Mouse (Mus musculus): ENCODE measurements around the gene St6galnac3. TPM values are rescaled to one million over a fixed set of nuclear protein-coding genes. Genes with fewer than 3 reads are reported as not detected.

Gene St6galnac3
- total RNA-seq, 2 experiments from 2014 or later = 1.3 to 2.6 TPM

DNA sequence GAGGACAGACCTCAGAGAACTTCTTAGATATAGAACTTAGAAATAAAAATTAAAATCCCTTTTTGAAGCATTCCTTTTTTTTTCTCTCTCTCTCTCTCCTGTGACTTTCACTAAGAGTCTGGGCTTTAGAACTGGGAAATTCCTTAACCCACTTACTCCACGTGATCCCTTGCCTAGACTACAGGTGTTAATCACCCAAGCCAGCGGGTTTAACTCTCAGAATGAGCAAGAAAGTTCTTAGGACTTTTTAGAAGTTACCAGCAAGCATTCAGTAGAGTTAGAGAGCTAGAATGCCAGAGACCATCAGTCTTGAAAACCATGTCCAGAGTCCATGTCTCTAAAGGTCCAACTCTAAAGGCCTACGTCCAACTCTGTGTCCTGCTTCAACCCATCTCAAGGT is 23.3 kb upstream of the St6galnac3 start:
- no peak overlapping the region for H3K27ac ChIP-seq
- intact Hi-C loops (cut with DNase I) = no loop called here
- no peak for TF ChIP-seq CTCF (IDR thresholded peaks at IDR 0.05)
- no peak overlapping the region for H3K4me3 ChIP-seq
- no peak for DNase-seq

DNA sequence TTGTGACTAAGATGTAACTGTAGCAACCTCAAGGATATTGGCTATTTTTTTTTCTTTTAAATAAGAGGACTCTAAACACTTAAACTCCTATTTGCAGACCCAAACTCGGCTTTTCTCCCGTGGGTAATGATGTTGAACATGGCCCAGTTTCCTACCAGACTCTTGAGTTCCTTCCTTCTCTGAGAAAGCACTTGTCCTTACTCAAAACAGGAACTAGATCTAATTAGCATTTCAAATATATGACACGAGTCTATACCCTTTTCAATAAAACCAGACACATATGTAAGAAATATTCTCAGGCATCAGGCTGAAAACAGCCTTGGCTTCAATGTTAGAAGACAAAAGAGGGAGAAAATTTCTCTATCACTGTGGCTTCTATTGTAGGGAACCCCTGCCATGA is 20.1 kb upstream of the St6galnac3 start:
- DNase-seq = no peak
- no peak overlapping the region for H3K27ac ChIP-seq
- intact Hi-C loops (cut with DNase I) = no loop called here
- no peak overlapping the region for H3K4me3 ChIP-seq
- no peak for TF ChIP-seq CTCF (IDR thresholded peaks at IDR 0.05)

DNA sequence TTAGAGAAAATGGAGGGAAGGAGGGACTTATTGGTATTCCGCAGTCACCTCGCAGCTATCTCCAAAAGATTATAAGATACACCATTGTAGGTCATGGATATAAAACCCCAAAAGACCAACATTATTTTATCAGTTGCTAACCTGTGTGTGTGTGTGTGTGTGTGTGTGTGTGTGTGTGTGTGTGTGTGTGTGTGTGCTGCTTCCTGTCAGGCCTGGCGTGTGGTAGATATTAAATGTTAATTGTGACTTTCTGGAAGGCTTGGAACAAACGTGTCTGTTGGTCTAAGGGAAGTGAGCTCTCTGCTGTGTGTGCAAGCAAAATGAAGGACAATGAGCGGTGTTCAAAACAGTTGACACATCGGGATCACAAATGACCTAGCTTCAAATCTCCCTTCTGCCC is 19.5 kb upstream of the St6galnac3 start:
- no peak for TF ChIP-seq CTCF (IDR thresholded peaks at IDR 0.05)
- H3K4me3 ChIP-seq = no peak overlapping the region
- intact Hi-C loops (cut with DNase I) = no loop called here
- DNase-seq = no peak
- no peak overlapping the region for H3K27ac ChIP-seq

GRCm38 (mm10) chr3:153741800-153742199 is 16.8 kb upstream of the St6galnac3 start:
- DNase-seq = no peak
- intact Hi-C loops (cut with DNase I) = no loop called here
- Histone ChIP-seq H3K4me3 (no peak overlapping the region), H3K27ac (no peak overlapping the region)
- no peak for TF ChIP-seq CTCF (IDR thresholded peaks at IDR 0.05)

DNA sequence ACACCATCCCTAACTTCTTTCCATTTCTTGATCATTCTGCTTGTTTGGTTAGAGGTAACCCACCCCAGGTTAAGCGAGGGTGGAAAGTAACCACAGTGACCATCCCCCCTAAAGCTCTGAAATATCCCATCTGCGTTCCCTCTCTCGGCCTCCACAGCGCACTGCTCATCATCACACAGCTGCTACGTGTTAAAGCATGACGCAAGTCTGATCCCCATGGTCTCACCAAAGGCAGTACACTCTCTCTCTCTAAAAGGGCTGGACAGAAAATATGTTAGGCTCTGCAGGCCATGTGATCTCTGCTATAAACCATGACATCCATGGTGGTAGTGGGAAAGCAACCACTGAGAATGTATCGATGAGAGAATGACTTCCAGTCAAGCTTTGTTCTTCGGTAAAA is 14.4 kb upstream of the St6galnac3 start:
- H3K27ac ChIP-seq = no peak overlapping the region
- TF ChIP-seq CTCF (IDR thresholded peaks at IDR 0.05) = no peak
- intact Hi-C loops (cut with DNase I) = no loop called here
- H3K4me3 ChIP-seq = no peak overlapping the region
- DNase-seq = no peak

DNA sequence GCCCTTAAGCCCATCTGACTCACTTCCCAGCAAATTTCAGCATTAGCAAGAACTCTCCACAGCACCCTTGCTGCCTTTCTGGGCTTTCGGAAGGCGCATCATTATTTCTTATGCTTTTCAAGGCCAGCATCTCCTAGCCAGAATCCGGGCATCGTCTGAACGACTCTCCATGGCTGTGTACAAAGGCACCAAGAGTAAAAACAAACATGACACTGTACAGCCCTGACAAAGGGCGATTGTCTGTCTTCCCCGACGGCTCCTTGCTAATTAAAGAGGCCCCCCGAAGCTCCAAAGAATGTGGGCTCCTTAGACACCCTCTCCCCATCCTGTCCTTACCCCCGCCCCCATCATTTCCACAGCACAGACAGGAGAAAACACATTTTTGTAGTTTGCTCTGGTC is 13.4 kb upstream of the St6galnac3 start:
- intact Hi-C loops (cut with DNase I) = no loop called here
- H3K4me3 ChIP-seq = no peak overlapping the region
- no peak overlapping the region for H3K27ac ChIP-seq
- TF ChIP-seq CTCF (IDR thresholded peaks at IDR 0.05) = no peak
- no peak for DNase-seq

DNA sequence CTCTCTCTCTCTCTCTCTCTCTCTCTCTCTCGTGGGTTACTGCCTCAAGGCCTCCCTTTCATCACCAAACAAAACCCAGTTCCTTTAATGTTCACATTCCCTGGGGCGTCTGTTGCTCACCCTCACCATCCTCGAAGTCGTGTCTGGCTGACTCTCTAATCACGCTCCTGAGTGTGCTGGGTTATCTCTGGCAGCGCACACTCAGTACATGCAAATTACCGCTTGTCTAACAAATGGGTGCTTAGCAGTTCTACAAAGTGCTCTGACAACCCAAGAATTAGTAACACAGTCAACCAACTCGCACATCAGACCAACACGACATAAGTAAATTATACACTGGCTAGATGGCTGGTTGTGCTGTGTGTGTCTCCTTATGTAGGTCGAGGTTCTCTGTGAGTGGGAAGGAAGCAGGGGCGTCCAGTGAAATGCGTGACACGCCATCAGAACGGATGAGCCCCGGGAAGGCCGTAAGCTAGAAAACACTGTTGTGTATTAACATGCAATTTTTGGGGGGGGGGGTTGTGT is 11.8 kb upstream of the St6galnac3 start:
- no peak for DNase-seq
- intact Hi-C loops (cut with DNase I) = no loop called here
- no peak overlapping the region for H3K27ac ChIP-seq
- TF ChIP-seq CTCF (IDR thresholded peaks at IDR 0.05) = no peak
- no peak overlapping the region for H3K4me3 ChIP-seq

DNA sequence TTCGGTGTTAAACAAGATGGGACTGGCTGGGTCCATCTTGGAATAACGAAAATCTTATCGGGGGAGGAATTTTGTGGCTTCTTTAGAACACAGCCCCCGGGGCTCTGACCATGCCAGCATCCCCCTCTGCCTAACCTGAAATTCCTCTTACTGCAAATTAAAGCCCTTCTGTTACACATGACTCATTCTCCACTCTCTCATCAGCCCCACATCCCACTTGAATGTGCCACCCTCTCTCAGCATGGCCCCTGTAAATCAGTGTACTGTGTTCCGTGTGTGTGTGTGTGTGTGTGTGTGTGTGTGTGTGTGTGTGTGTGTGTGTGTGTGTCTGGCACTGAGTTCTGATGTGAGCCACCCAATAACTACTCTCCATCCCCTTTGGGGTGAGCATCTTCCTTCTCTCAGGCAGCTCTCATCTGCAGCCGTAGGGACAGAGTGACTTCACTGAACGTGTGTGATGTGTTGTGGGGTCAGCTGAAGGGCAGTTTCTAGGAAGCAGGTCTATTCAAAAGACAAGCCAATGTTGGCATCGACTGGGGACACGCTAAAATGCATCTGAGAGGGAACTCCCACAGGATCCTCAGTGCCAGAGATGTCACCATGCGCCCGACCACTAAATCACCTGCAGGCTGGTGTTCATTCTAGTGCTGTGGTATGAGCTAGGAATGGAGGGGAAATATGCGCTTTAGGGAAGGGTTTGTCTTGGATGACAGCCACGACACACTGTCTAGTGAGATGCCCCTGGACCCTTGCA is 11.0 kb upstream of the St6galnac3 start:
- DNase-seq = no peak
- intact Hi-C loops (cut with DNase I) = no loop called here
- H3K27ac ChIP-seq = no peak overlapping the region
- no peak for TF ChIP-seq CTCF (IDR thresholded peaks at IDR 0.05)
- no peak overlapping the region for H3K4me3 ChIP-seq

DNA sequence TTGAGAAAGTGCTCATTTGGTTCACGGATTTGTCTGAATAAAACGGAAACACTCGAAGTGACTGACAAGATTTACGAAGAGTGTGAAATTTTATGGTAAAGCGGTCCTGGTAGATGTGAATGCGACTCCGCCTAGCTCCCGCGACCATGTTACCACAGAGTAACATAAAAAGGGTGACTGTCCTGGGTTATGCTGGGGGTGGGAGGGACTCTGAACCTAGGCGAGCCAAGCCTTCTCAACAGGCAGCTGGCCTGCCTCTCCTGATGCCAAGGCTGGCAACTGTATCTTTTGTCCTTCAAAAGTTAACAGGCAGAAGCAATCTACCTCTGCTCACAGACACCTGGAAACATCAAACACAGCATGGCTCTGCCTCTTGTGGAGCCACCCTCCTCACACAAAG is 9.8 kb upstream of the St6galnac3 start:
- DNase-seq = no peak
- no peak overlapping the region for H3K4me3 ChIP-seq
- TF ChIP-seq CTCF (IDR thresholded peaks at IDR 0.05) = no peak
- H3K27ac ChIP-seq = no peak overlapping the region
- intact Hi-C loops (cut with DNase I) = no loop called here

- no peak for TF ChIP-seq CTCF (IDR thresholded peaks at IDR 0.05)
- no peak overlapping the region for H3K4me3 ChIP-seq
- no peak for DNase-seq
- intact Hi-C loops (cut with DNase I) = no loop called here
- H3K27ac ChIP-seq = no peak overlapping the region
These were observed 8.6 kb upstream of the St6galnac3 start for GRCm38 (mm10) chr3:153733364-153734159.

- H3K4me3 ChIP-seq = no peak overlapping the region
- intact Hi-C loops (cut with DNase I) = no loop called here
- TF ChIP-seq CTCF (IDR thresholded peaks at IDR 0.05) = no peak
- no peak for DNase-seq
- no peak overlapping the region for H3K27ac ChIP-seq
These were observed 7.8 kb upstream of the St6galnac3 start for GRCm38 (mm10) chr3:153732749-153733148.

- H3K4me3 ChIP-seq = no peak overlapping the region
- no peak for TF ChIP-seq CTCF (IDR thresholded peaks at IDR 0.05)
- DNase-seq = no peak
- intact Hi-C loops (cut with DNase I) = no loop called here
- H3K27ac ChIP-seq = no peak overlapping the region
These were observed 7.1 kb upstream of the St6galnac3 start for GRCm38 (mm10) chr3:153732035-153732434.

DNA sequence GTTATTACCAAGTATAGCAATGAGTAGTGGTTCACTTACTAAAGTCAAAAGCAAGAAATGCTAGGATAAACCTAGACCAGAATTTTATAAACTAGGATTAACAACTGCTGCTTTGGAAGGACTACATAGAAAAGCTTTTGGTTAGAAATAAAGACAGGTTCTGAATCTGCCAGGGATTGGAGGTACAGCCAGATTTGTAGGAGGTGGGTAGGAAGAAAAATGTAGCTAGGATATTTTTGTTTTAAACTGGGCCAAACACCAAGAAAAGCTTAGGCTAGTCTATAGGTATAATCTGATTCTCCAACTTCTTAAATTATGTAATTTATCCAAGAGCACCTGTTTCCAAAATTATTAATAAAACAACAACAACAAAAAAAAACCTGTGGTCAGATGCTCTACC is 3.6 kb upstream of the St6galnac3 start:
- intact Hi-C loops (cut with DNase I) = no loop called here
- TF ChIP-seq CTCF (IDR thresholded peaks at IDR 0.05) = no peak
- Histone ChIP-seq H3K4me3 (no peak overlapping the region), H3K27ac (no peak overlapping the region)
- no peak for DNase-seq

All from gastrocnemius, adult 2 months (tissue).